Mouse (Mus musculus) hindbrain, embryonic 12.5 days (tissue): ENCODE results near the gene Cited2. TPM values are rescaled to one million over a fixed set of nuclear protein-coding genes. Genes with fewer than 3 reads are reported as not detected.

Experiments
- ATAC-seq: fragments of 200-750 bp; cut with Nextera tagmentation; 2 replicates; pipeline ENCODE4 v1.8.0; 2017; ENCODE audit warnings: moderate TSS enrichment; ENCODE audit not compliant: low FRiP score
- H3K27ac ChIP-seq: fragments of 300-500 bp; sonication (generic); 2 replicates; pipeline ENCODE4 v1.5.1; 2016; ENCODE audit warnings: mild to moderate bottlenecking
- H3K27me3 ChIP-seq: fragments of 300-500 bp; sonication (generic); 2 replicates; pipeline ENCODE4 v1.6.1; 2016; ENCODE audit warnings: mild to moderate bottlenecking
- H3K36me3 ChIP-seq: fragments of 300-500 bp; sonication (generic); 2 replicates; pipeline ENCODE4 v1.6.1; 2016; ENCODE audit warnings: mild to moderate bottlenecking
- H3K4me1 ChIP-seq: fragments of 300-500 bp; sonication (generic); 2 replicates; pipeline ENCODE4 v1.6.1; 2016
- H3K4me2 ChIP-seq: fragments of 300-500 bp; sonication (generic); replicated peaks from 2 replicates; pipeline ENCODE4 v1.6.1; 2016; ENCODE audit warnings: mild to moderate bottlenecking
- H3K4me3 ChIP-seq: fragments of 300-500 bp; sonication (generic); 2 replicates; pipeline ENCODE4 v1.5.1; 2016; ENCODE audit warnings: mild to moderate bottlenecking
- H3K9ac ChIP-seq: fragments of 300-500 bp; sonication (generic); 2 replicates; pipeline ENCODE4 v1.6.1; 2016; ENCODE audit warnings: mild to moderate bottlenecking, moderate library complexity
- H3K9me3 ChIP-seq: fragments of 300-500 bp; sonication (generic); replicated peaks from 2 replicates; pipeline ENCODE4 v1.6.1; 2016; ENCODE audit warnings: mild to moderate bottlenecking
- WGBS: fragments of 180-500 bp; shearing (Covaris S2); methylation state at CpG from one replicate; pipeline ENCODE4 v1.1.7; 2016; 5-methylcytosine and 5-hydroxymethylcytosine counted together
- polyA plus RNA-seq: library from polyadenylated mRNA; unstranded; fragments of >200 nt; fragmentation: Nextera tagmentation; extraction: Ambion mirVana; gene quantifications from 2 replicates; pipeline ENCODE4 v1.2.1, GENCODE M21; 2016

Gene Cited2
- polyA plus RNA-seq, 1 experiment from 2014 or later = 110 TPM

GRCm38 (mm10) chr10:17762946-17763345, 39.9 kb downstream of the Cited2 start:
- no peak for ATAC-seq
- Histone ChIP-seq H3K4me1 (no peaks in the 10 kb centered on the region), H3K27me3 (no peaks in the 10 kb centered on the region), H3K27ac (no peak overlapping the region), H3K4me3 (no peak overlapping the region), H3K9ac (no peak overlapping the region), H3K4me2 (no peak overlapping the region), H3K36me3 (no peaks in the 10 kb centered on the region), H3K9me3 (no peaks in the 10 kb centered on the region)
- 97% methylated on average over 8 of the region's 8 CpGs for WGBS

DNA sequence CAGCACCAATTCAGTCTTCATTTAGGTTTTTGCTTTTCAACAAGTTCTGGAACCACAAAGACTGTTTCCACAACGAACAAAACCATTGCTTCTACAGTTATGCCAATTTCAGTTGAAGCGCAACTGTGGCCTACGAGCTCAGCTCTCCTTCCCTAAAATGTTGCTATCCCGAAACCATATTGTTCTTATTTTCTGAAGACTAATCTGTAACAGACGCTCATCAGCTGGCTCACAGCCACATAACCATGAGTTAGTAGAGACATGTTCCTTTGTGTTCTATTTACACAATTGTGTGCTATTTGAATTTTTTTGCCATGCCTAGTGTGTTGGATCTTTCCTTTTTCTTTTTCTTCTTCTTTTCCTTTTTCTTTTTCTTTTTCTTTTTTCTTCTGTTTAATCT, 46.8 kb downstream of the Cited2 start:
- 77% methylated on average over 5 of the region's 5 CpGs for WGBS

DNA sequence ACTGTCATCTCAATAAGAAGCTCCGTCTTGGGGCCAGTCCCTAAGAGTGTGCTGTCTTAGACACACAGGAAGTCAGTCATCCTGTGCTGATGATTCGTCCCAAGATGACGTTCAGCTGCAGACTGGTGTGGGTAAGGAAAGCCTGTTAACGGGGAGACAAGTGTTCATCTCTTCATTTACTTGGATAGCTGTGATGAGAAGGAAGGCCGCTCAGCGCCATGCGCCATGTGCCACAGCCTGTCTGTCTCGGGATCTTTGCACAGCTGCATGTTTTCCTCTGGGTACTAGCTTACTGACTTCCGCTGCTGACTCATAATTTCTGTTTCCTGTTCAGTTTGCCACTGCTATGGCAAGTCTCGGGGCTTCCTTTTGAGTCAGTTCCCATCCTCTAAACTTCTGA, 49.3 kb downstream of the Cited2 start:
- WGBS = 84% methylated on average over 10 of the region's 10 CpGs
- H3K27ac ChIP-seq = no peak overlapping the region
- no peaks in the 10 kb centered on the region for H3K4me1 ChIP-seq
- H3K4me3 ChIP-seq = no peak overlapping the region
- ATAC-seq = no peak
- H3K4me2 ChIP-seq = no peak overlapping the region
- no peaks in the 10 kb centered on the region for H3K36me3 ChIP-seq
- no peaks in the 10 kb centered on the region for H3K9me3 ChIP-seq
- H3K27me3 ChIP-seq = no peaks in the 10 kb centered on the region
- no peak overlapping the region for H3K9ac ChIP-seq

More for the DNA sequence above, 46.8 kb downstream of the Cited2 start:
- H3K27ac ChIP-seq = no peak overlapping the region
- no peak for ATAC-seq
- H3K4me3 ChIP-seq = no peak overlapping the region
- H3K36me3 ChIP-seq = no peaks in the 10 kb centered on the region
- no peak overlapping the region for H3K9ac ChIP-seq
- no peak overlapping the region for H3K4me2 ChIP-seq
- H3K4me1 ChIP-seq = no peaks in the 10 kb centered on the region
- H3K9me3 ChIP-seq = no peaks in the 10 kb centered on the region
- no peaks in the 10 kb centered on the region for H3K27me3 ChIP-seq

DNA sequence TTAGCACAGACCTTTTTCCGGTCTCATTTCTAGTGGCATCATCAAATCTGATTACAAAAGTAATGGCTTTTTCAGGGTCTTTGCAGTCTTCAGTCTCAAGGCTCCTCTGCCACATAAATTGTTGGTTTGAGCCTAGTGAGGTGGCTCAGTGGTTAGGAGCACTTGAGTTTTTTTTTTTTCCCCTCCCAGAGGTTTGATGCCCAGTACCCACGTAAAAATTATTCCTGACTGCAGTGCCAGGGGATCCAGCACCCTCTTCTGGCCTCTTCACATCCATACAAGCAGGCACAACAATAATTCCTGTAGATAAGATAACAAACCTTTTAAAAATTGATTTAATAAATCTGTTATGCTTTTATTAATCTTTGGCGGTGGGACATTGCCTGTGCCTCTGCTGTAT, 51.3 kb downstream of the Cited2 start:
- no peak overlapping the region for H3K4me2 ChIP-seq
- ATAC-seq = no peak
- no peak overlapping the region for H3K4me3 ChIP-seq
- no peaks in the 10 kb centered on the region for H3K9me3 ChIP-seq
- H3K9ac ChIP-seq = no peak overlapping the region
- no peaks in the 10 kb centered on the region for H3K4me1 ChIP-seq
- no peaks in the 10 kb centered on the region for H3K27me3 ChIP-seq
- H3K36me3 ChIP-seq = no peaks in the 10 kb centered on the region
- no peak overlapping the region for H3K27ac ChIP-seq
- WGBS = 88% methylated on average over 3 of the region's 3 CpGs

GRCm38 (mm10) chr10:17775079-17775478, 52.1 kb downstream of the Cited2 start:
- 77% methylated on average over 4 of the region's 4 CpGs for WGBS
- Histone ChIP-seq H3K4me3 (no peak overlapping the region), H3K4me2 (no peak overlapping the region), H3K36me3 (no peaks in the 10 kb centered on the region), H3K9me3 (no peaks in the 10 kb centered on the region), H3K27ac (no peak overlapping the region), H3K9ac (no peak overlapping the region), H3K4me1 (no peaks in the 10 kb centered on the region), H3K27me3 (no peaks in the 10 kb centered on the region)
- ATAC-seq = no peak

Other genes starting within 250 kb of the Cited2 start
- 4.0 and 5.0 TPM in 2 replicates for gene Txlnb, start 73.0 kb downstream of the Cited2 start, polyA plus RNA-seq
- 5.4 and 5.8 TPM in 2 replicates for gene Heca, start 224.8 kb downstream of the Cited2 start, polyA plus RNA-seq